Mouse (Mus musculus) ES-Bruce4 (cell line): ENCODE measurements around the gene Plxnd1. TPM values are rescaled to one million over a fixed set of nuclear protein-coding genes. Genes with fewer than 3 reads are reported as not detected.

Experiments
- H3K27ac ChIP-seq: 2 replicates; pipeline ENCODE4 v1.5.1; 2012; ENCODE audit warnings: low read length, inconsistent platforms; ENCODE audit not compliant: insufficient read depth
- H3K27me3 ChIP-seq: 2 replicates; pipeline ENCODE4 v1.6.1; 2012; ENCODE audit warnings: mild to moderate bottlenecking, low read length, inconsistent platforms; ENCODE audit not compliant: control insufficient read depth, poor library complexity, insufficient read depth, severe bottlenecking
- H3K36me3 ChIP-seq: 2 replicates; pipeline ENCODE4 v1.6.1; 2012; ENCODE audit warnings: inconsistent platforms, mild to moderate bottlenecking, low read length, moderate library complexity; ENCODE audit not compliant: control insufficient read depth, poor library complexity, insufficient read depth, severe bottlenecking
- H3K4me1 ChIP-seq: one replicate; pipeline ENCODE4 v1.8.1; 2011; ENCODE audit warnings: low read length; ENCODE audit not compliant: control insufficient read depth, insufficient read depth
- H3K4me3 ChIP-seq: 2 replicates; pipeline ENCODE4 v1.5.1; 2011; ENCODE audit warnings: low read depth, mild to moderate bottlenecking, low read length
- H3K9ac ChIP-seq: 2 replicates; pipeline ENCODE4 v1.6.1; 2012; ENCODE audit warnings: low read depth, mild to moderate bottlenecking, inconsistent platforms; ENCODE audit not compliant: poor library complexity, severe bottlenecking
- H3K9me3 ChIP-seq: replicated peaks from 2 replicates; pipeline ENCODE4 v1.6.1; 2012; ENCODE audit warnings: mild to moderate bottlenecking, low read length, inconsistent platforms; ENCODE audit not compliant: control insufficient read depth, poor library complexity, insufficient read depth, severe bottlenecking
- CTCF ChIP-seq: IDR thresholded peaks from one replicate; pipeline ENCODE4 v1.8.1; 2011; ENCODE audit warnings: low read depth, low read length
- EP300 ChIP-seq: IDR thresholded peaks from 2 replicates; pipeline ENCODE4 v1.6.1; 2011; ENCODE audit warnings: low read depth, low read length; ENCODE audit not compliant: insufficient read depth
- POLR2A ChIP-seq: IDR thresholded peaks from one replicate; pipeline ENCODE4 v1.8.1; 2011; ENCODE audit warnings: low read length; ENCODE audit not compliant: insufficient read depth
- polyA plus RNA-seq: library from polyadenylated mRNA; stranded (reverse); fragments of >200 nt; gene quantifications from 2 replicates; pipeline ENCODE4 v1.2.4, GENCODE M21; 2011; ENCODE audit warnings: low read depth; ENCODE audit not compliant: missing spikeins, insufficient read depth, insufficient read length

Plxnd1 gene
- polyA plus RNA-seq, 1 experiment = 7.6 TPM

GRCm38 (mm10) chr6:115941128-115941527 is 53.7 kb downstream of the Plxnd1 start:
- no peaks in the 10 kb centered on the region for H3K36me3 ChIP-seq
- H3K27ac ChIP-seq = no peak overlapping the region
- H3K4me3 ChIP-seq = no peak overlapping the region
- no peaks in the 10 kb centered on the region for H3K9me3 ChIP-seq
- TF ChIP-seq EP300 (no peak), POLR2A (no peak), CTCF (no peak)
- H3K9ac ChIP-seq = no peak overlapping the region
- no peaks in the 10 kb centered on the region for H3K4me1 ChIP-seq
- no peaks in the 10 kb centered on the region for H3K27me3 ChIP-seq

- H3K27me3 ChIP-seq = no peaks in the 10 kb centered on the region
- TF ChIP-seq CTCF (no peak), EP300 (no peak), POLR2A (no peak)
- no peak overlapping the region for H3K27ac ChIP-seq
- H3K4me3 ChIP-seq = no peak overlapping the region
- H3K9ac ChIP-seq = no peak overlapping the region
- no peaks in the 10 kb centered on the region for H3K4me1 ChIP-seq
- H3K9me3 ChIP-seq = no peaks in the 10 kb centered on the region
- no peaks in the 10 kb centered on the region for H3K36me3 ChIP-seq
Observed at GRCm38 (mm10) chr6:115940603-115941002, 54.2 kb downstream of the Plxnd1 start.

- no peak overlapping the region for H3K9ac ChIP-seq
- H3K4me1 ChIP-seq = no peaks in the 10 kb centered on the region
- no peak overlapping the region for H3K27ac ChIP-seq
- no peaks in the 10 kb centered on the region for H3K9me3 ChIP-seq
- no peaks in the 10 kb centered on the region for H3K36me3 ChIP-seq
- no peaks in the 10 kb centered on the region for H3K27me3 ChIP-seq
- H3K4me3 ChIP-seq = no peak overlapping the region
- TF ChIP-seq EP300 = no peak
Observed at GRCm38 (mm10) chr6:115938798-115939197, 56.0 kb downstream of the Plxnd1 start.

DNA sequence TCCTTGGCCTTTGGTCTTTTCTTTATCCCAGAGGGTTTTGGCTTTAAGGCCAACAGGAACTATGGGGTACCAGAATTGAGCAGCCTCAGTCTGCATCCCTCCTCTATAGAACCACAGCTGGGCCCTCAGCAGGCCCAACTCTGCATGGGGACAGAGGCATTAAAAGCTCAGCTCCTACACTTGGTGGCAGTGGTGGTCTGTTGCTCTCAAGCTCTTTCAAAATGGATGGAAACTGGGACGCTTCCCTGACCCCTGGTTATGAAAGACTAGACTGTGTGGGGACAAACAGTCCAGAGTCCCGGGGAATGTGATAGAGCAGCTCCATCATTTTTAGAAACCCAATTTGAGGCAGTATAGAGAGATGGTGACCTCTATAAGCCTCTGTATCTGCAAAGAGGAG is 56.8 kb downstream of the Plxnd1 start:
- H3K4me3 ChIP-seq = no peak overlapping the region
- TF ChIP-seq CTCF = no peak
- no peak overlapping the region for H3K27ac ChIP-seq
- H3K36me3 ChIP-seq = no peaks in the 10 kb centered on the region
- no peaks in the 10 kb centered on the region for H3K4me1 ChIP-seq
- H3K27me3 ChIP-seq = no peaks in the 10 kb centered on the region
- no peak overlapping the region for H3K9ac ChIP-seq
- H3K9me3 ChIP-seq = no peaks in the 10 kb centered on the region

- no peaks in the 10 kb centered on the region for H3K9me3 ChIP-seq
- H3K4me1 ChIP-seq = no peaks in the 10 kb centered on the region
- no peaks in the 10 kb centered on the region for H3K27me3 ChIP-seq
- TF ChIP-seq POLR2A (no peak), EP300 (no peak), CTCF (no peak)
- H3K4me3 ChIP-seq = no peak overlapping the region
- no peak overlapping the region for H3K9ac ChIP-seq
- no peaks in the 10 kb centered on the region for H3K36me3 ChIP-seq
- no peak overlapping the region for H3K27ac ChIP-seq
Observed at GRCm38 (mm10) chr6:115935544-115935943, 59.3 kb downstream of the Plxnd1 start.

DNA sequence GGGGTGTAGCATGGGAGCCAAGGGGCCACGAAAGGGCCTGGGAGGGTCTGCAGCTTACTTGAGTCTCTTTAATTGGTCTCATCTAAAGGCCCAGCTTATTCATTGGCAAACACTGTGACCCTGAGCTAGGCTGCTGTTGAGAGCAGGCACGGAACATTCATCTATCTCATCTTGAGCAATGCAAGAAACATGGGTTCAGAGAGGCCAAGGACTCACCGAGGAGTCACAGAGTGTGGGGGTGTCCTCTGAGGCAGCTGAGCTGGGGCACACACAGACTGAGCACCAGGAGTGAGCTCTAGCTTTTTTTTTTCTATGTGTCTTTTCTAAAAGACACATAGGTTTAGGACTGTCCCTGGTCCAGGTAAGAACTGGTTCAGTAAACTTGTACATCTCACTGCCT is 62.4 kb downstream of the Plxnd1 start:
- Histone ChIP-seq H3K9me3 (no peaks in the 10 kb centered on the region), H3K27me3 (no peaks in the 10 kb centered on the region), H3K4me1 (no peaks in the 10 kb centered on the region), H3K36me3 (no peaks in the 10 kb centered on the region), H3K4me3 (no peak overlapping the region), H3K9ac (no peak overlapping the region), H3K27ac (no peak overlapping the region)
- TF ChIP-seq EP300 (no peak), POLR2A (no peak), CTCF (no peak)
